Mouse (Mus musculus) ES-Bruce4 (cell line): ENCODE results near the gene Spib.
A peak's percentile ranks its signal among the peaks of the same experiment; 100 is the strongest.

Experiments used
- CTCF ChIP-seq: IDR thresholded peaks from one replicate; pipeline ENCODE4 v1.8.1; 2011; ENCODE audit warnings: low read depth, low read length
- EP300 ChIP-seq: IDR thresholded peaks from 2 replicates; pipeline ENCODE4 v1.6.1; 2011; ENCODE audit warnings: low read depth, low read length; ENCODE audit not compliant: insufficient read depth
- POLR2A ChIP-seq: IDR thresholded peaks from one replicate; pipeline ENCODE4 v1.8.1; 2011; ENCODE audit warnings: low read length; ENCODE audit not compliant: insufficient read depth

GRCm38 (mm10) chr7:44527483-44528398 lies 4.1 kb downstream of the Spib start:
- TF ChIP-seq CTCF (peak; percentile 85), POLR2A (no peak), EP300 (no peak)
